Mouse (Mus musculus) erythroblast, embryonic 14.5 days (primary cell): Measurements from ENCODE around the gene Arrb2. TPM values are rescaled to one million over a fixed set of nuclear protein-coding genes. Genes with fewer than 3 reads are reported as not detected.
"Not testable (repeated sequence)": the region's sequence is repeated elsewhere in the genome, so short reads cannot be mapped to it uniquely, and the experiment has no call there.

ENCODE experiments used
- H3K27me3 ChIP-seq: 2 replicates; pipeline ENCODE4 v1.6.1; 2012; ENCODE audit warnings: inconsistent platforms; ENCODE audit not compliant: control insufficient read depth
- H3K36me3 ChIP-seq: 2 replicates; pipeline ENCODE4 v1.6.1; 2012; ENCODE audit warnings: mild to moderate bottlenecking, inconsistent platforms; ENCODE audit not compliant: control insufficient read depth
- H3K4me1 ChIP-seq: 2 replicates; pipeline ENCODE4 v1.6.1; 2012; ENCODE audit warnings: inconsistent platforms; ENCODE audit not compliant: control insufficient read depth
- H3K4me3 ChIP-seq: replicated peaks from 2 replicates; pipeline ENCODE3; 2012; ENCODE audit warnings: moderate library complexity, mild to moderate bottlenecking, inconsistent platforms
- H3K9me3 ChIP-seq: 2 replicates; pipeline ENCODE4 v1.6.1; 2012; ENCODE audit warnings: low read length, inconsistent platforms, mixed read lengths; ENCODE audit not compliant: control insufficient read depth
- GATA1 ChIP-seq: IDR thresholded peaks from 2 replicates; pipeline ENCODE4 v1.6.1; 2012; ENCODE audit warnings: low read length, inconsistent platforms, mixed read lengths
- TAL1 ChIP-seq: IDR thresholded peaks from 3 replicates; pipeline ENCODE4 v1.6.1; 2012; ENCODE audit warnings: low read length, inconsistent platforms, mixed read lengths
- polyA plus RNA-seq: library from polyadenylated mRNA; stranded (reverse); fragments of >175 nt; gene quantifications from 2 replicates; pipeline ENCODE4 v1.2.3, GENCODE M21; 2012

Arrb2 gene
- polyA plus RNA-seq, 1 experiment: 7.9 TPM

GRCm38 (mm10) chr11:70472716-70473115 is 40.3 kb downstream of the Arrb2 start:
- H3K9me3 ChIP-seq: no peaks in the 10 kb centered on the region
- no peaks in the 10 kb centered on the region for H3K4me1 ChIP-seq
- no peak overlapping the region for H3K4me3 ChIP-seq
- TF ChIP-seq GATA1 (no peak), TAL1 (no peak)
- no peaks in the 10 kb centered on the region for H3K36me3 ChIP-seq
- peaks cover 3% of the 10 kb centered on the region for H3K27me3 ChIP-seq

- not testable (repeated sequence) for H3K9me3 ChIP-seq, H3K4me3 ChIP-seq, H3K4me1 ChIP-seq, H3K36me3 ChIP-seq, H3K27me3 ChIP-seq
Measured at GRCm38 (mm10) chr11:70473291-70473690, 40.9 kb downstream of the Arrb2 start.

- Histone ChIP-seq H3K4me1 (no peaks in the 10 kb centered on the region), H3K27me3 (no peaks in the 10 kb centered on the region), H3K9me3 (no peaks in the 10 kb centered on the region), H3K4me3 (no peak overlapping the region), H3K36me3 (no peaks in the 10 kb centered on the region)
- no peak for TF ChIP-seq TAL1
- TF ChIP-seq GATA1: no peak
Measured at GRCm38 (mm10) chr11:70474872-70475534, 42.6 kb downstream of the Arrb2 start.

- no peaks in the 10 kb centered on the region for H3K36me3 ChIP-seq
- no peaks in the 10 kb centered on the region for H3K9me3 ChIP-seq
- no peak overlapping the region for H3K4me3 ChIP-seq
- H3K27me3 ChIP-seq: no peaks in the 10 kb centered on the region
- no peaks in the 10 kb centered on the region for H3K4me1 ChIP-seq
- TF ChIP-seq GATA1 (no peak), TAL1 (no peak)
Measured at GRCm38 (mm10) chr11:70485498-70485897, 53.1 kb downstream of the Arrb2 start.

- Histone ChIP-seq H3K4me3 (no peak overlapping the region), H3K9me3 (no peaks in the 10 kb centered on the region; the same call in 1 of the 2 replicates), H3K36me3 (no peaks in the 10 kb centered on the region), H3K4me1 (no peaks in the 10 kb centered on the region), H3K27me3 (no peaks in the 10 kb centered on the region)
- no peak for TF ChIP-seq GATA1
- no peak for TF ChIP-seq TAL1
Measured at GRCm38 (mm10) chr11:70487816-70488215, 55.4 kb downstream of the Arrb2 start.

GRCm38 (mm10) chr11:70489138-70489537 is 56.7 kb downstream of the Arrb2 start:
- TF ChIP-seq GATA1 (no peak), TAL1 (no peak)
- H3K4me3 ChIP-seq: no peak overlapping the region
- H3K27me3 ChIP-seq: no peaks in the 10 kb centered on the region
- H3K36me3 ChIP-seq: no peaks in the 10 kb centered on the region
- no peaks in the 10 kb centered on the region; the same call in 1 of the 2 replicates for H3K9me3 ChIP-seq
- H3K4me1 ChIP-seq: no peaks in the 10 kb centered on the region

GRCm38 (mm10) chr11:70489684-70490083 is 57.2 kb downstream of the Arrb2 start:
- Histone ChIP-seq H3K4me3 (no peak overlapping the region), H3K36me3 (no peaks in the 10 kb centered on the region), H3K4me1 (no peaks in the 10 kb centered on the region), H3K27me3 (no peaks in the 10 kb centered on the region), H3K9me3 (no peaks in the 10 kb centered on the region; the same call in 1 of the 2 replicates)
- no peak for TF ChIP-seq GATA1
- TF ChIP-seq TAL1: no peak

Other genes starting within 250 kb of the Arrb2 start
- gene Slc16a11, start 219.9 kb upstream of the Arrb2 start, polyA plus RNA-seq: not detected in 2 replicates
- gene Slc16a13, start 211.6 kb upstream of the Arrb2 start, polyA plus RNA-seq: 1.5 and 2.3 TPM in 2 replicates
- 0.06 and 0.13 TPM in 2 replicates for gene Bcl6b, start 202.8 kb upstream of the Arrb2 start, polyA plus RNA-seq
- gene 0610010K14Rik, start 194.7 kb upstream of the Arrb2 start, polyA plus RNA-seq: 9.8 and 17.9 TPM in 2 replicates
- 4.0 and 6.0 TPM in 2 replicates for gene Gm21988, start 192.8 kb upstream of the Arrb2 start, polyA plus RNA-seq
- gene Rnasek, start 192.8 kb upstream of the Arrb2 start, polyA plus RNA-seq: 23.7 and 29.0 TPM in 2 replicates
- 0.03 and 0.05 TPM in 2 replicates for gene Alox12, start 177.3 kb upstream of the Arrb2 start, polyA plus RNA-seq
- not detected in 2 replicates for gene Alox12e, start 110.0 kb upstream of the Arrb2 start, polyA plus RNA-seq
- gene Alox15, start 80.6 kb upstream of the Arrb2 start, polyA plus RNA-seq: 0.03 TPM in 1 of 2 replicates, not detected in the other
- gene Pelp1, start 22.6 kb upstream of the Arrb2 start, polyA plus RNA-seq: 2.9 and 3.5 TPM in 2 replicates
- 1.1 and 2.3 TPM in 2 replicates for gene Med11, start 19.3 kb downstream of the Arrb2 start, polyA plus RNA-seq
- 0.02 TPM in 1 of 2 replicates, not detected in the other for gene Zmynd15, start 26.8 kb downstream of the Arrb2 start, polyA plus RNA-seq
- not detected in 2 replicates for gene Cxcl16, start 27.3 kb downstream of the Arrb2 start, polyA plus RNA-seq
- not detected in 2 replicates for gene Tm4sf5, start 72.6 kb downstream of the Arrb2 start, polyA plus RNA-seq
- not detected in 2 replicates for gene Vmo1, start 82.0 kb downstream of the Arrb2 start, polyA plus RNA-seq
- gene Gltpd2, start 86.6 kb downstream of the Arrb2 start, polyA plus RNA-seq: 0.10 TPM in 1 of 2 replicates, not detected in the other
- 27.3 and 29.9 TPM in 2 replicates for gene Psmb6, start 92.7 kb downstream of the Arrb2 start, polyA plus RNA-seq
- gene Gm40193, start 100.3 kb downstream of the Arrb2 start, polyA plus RNA-seq: not detected in 2 replicates
- 0.01 TPM in 1 of 2 replicates, not detected in the other for gene Pld2, start 107.4 kb downstream of the Arrb2 start, polyA plus RNA-seq
- gene Mink1, start 130.2 kb downstream of the Arrb2 start, polyA plus RNA-seq: 1.1 and 1.2 TPM in 2 replicates
- gene 4930544D05Rik, start 183.2 kb downstream of the Arrb2 start, polyA plus RNA-seq: not detected in 2 replicates
- gene Chrne, start 186.6 kb downstream of the Arrb2 start, polyA plus RNA-seq: 0.06 TPM in 1 of 2 replicates, not detected in the other
- gene Gp1ba, start 206.5 kb downstream of the Arrb2 start, polyA plus RNA-seq: 0.12 TPM in 2 replicates
- gene Rnf167, start 214.6 kb downstream of the Arrb2 start, polyA plus RNA-seq: 24.0 and 33.2 TPM in 2 replicates
- gene Slc25a11, start 214.8 kb downstream of the Arrb2 start, polyA plus RNA-seq: 2.2 and 2.4 TPM in 2 replicates
- gene Pfn1, start 222.0 kb downstream of the Arrb2 start, polyA plus RNA-seq: 240 and 308 TPM in 2 replicates
- gene Eno3, start 224.6 kb downstream of the Arrb2 start, polyA plus RNA-seq: 0.74 and 0.78 TPM in 2 replicates
- 11.0 and 18.1 TPM in 2 replicates for gene Spag7, start 236.8 kb downstream of the Arrb2 start, polyA plus RNA-seq